Mouse (Mus musculus) gastrocnemius, postnatal 25 days (tissue): Measurements from ENCODE around the gene Olfr1238. TPM values are rescaled to one million over a fixed set of nuclear protein-coding genes. Genes with fewer than 3 reads are reported as not detected.

Experiments
- DNase-seq: peaks from one replicate; pipeline ENCODE4 v3.0.0; 2022
- long read RNA-seq, 2 experiments: library from polyadenylated mRNA; stranded (forward); transcript quantifications; one replicate each; pipeline ENCODE4 v2.0.0; 2021
- total RNA-seq, 2 experiments: library from RNA; stranded (reverse); gene quantifications; 1 replicate in 1 of 2; 2 replicates in 1 of 2; pipeline ENCODE4 v1.2.3; 2021

The Olfr1238 gene
- total RNA-seq: not detected
- long read RNA-seq, experiment 1: 0 reads
- long read RNA-seq, experiment 2: 0 reads

DNA sequence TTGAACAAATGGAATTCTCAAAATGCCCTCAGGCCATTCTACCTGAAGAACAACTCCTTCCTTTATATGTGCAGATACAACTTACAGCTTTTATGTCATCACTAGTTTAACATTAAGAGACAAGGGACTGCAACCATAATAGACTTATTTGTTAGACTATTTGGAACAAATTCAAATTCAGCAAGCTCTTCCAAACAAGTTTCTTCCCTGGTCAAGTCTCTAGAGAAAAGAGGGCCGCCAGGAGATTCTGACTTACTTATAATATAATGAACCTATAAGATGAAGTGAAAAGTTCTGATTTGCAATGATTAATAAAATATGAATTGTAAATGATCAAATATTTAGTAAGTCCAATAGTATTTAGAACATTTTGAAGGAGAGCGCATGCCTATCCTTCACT lies at the start of gene Olfr1238:
Gene Olfr1238, minus strand, starts transcription at position 101 of the 400 bp plus-strand sequence.
- DNase-seq: no peak

- DNase-seq: no peak
These were observed 33.4 kb upstream of the Olfr1238 start, which contains the start of gene Olfr1240 for GRCm38 (mm10) chr2:89442900-89443299. Olfr1240 (minus strand) TSS chr2:89443000.

GRCm38 (mm10) chr2:89420307-89420706 lies 10.8 kb upstream of the Olfr1238 start, which contains the start of gene Olfr1239:
Olfr1239 (minus strand) TSS chr2:89420407.
- DNase-seq: no peak

DNA sequence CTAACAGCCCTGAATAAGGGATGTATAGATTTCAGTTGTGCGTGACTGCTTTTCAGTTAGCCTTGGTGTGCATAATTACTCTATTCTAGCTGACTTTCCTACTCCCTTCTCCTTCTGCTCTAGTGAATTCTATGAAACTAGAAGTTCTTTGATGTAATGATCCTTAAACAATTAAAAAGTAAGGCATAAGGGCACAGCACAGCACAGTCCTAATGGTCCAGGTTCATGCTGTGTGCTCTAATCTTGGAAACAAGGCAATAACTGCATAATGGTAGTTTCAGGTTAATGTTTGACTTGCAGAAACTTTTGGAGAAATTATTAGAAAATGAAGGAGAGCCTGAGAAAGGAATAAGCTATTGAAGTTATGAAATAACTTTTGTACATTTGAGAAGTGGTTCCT lies 5.1 kb upstream of the Olfr1238 start:
- DNase-seq: no peak

DNA sequence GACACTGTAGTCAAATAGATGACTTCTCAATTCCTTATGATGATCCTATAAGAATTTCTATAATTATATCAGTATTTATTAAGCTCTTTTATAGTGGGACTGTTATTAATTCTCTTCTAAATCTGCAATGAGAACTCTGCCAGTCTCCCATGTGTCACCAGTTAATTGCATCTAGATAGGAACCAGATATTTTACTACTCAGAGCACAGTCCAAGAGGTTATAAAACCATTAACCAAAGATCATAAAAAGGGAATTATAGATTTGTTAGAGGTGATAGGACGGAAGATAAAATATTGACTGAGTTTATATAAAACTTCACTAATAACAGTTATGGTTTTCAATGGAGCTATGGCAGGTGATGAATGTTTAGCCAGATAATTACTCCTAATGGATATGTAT lies 8.6 kb downstream of the Olfr1238 start:
- no peak for DNase-seq

- DNase-seq: no peak
These were observed 44.7 kb downstream of the Olfr1238 start, which contains the start of gene Olfr1234 for GRCm38 (mm10) chr2:89364765-89365164. Olfr1234 (minus strand) TSS chr2:89364865.

Other genes starting within 250 kb of the Olfr1238 start
- not detected for gene Olfr1224-ps1, start 245.6 kb downstream of the Olfr1238 start, total RNA-seq
- gene Olfr1225, start 235.0 kb downstream of the Olfr1238 start, total RNA-seq: not detected
- gene Olfr1226, start 209.6 kb downstream of the Olfr1238 start, total RNA-seq: not detected
- gene Olfr1228, start 155.6 kb downstream of the Olfr1238 start, total RNA-seq: not detected
- not detected for gene Olfr1229, start 121.7 kb downstream of the Olfr1238 start, total RNA-seq
- not detected for gene Olfr1230, start 112.4 kb downstream of the Olfr1238 start, total RNA-seq
- not detected for gene Olfr1231, start 102.6 kb downstream of the Olfr1238 start, total RNA-seq
- not detected for gene Olfr1232, start 80.0 kb downstream of the Olfr1238 start, total RNA-seq
- gene Olfr1233, start 67.3 kb downstream of the Olfr1238 start, total RNA-seq: not detected
- not detected for gene Olfr1234, start 44.8 kb downstream of the Olfr1238 start, total RNA-seq
- not detected for gene Olfr1239, start 10.7 kb upstream of the Olfr1238 start, total RNA-seq
- not detected for gene Olfr1240, start 33.3 kb upstream of the Olfr1238 start, total RNA-seq
- gene Olfr1241, start 77.5 kb upstream of the Olfr1238 start, total RNA-seq: not detected
- not detected for gene Olfr1242, start 88.7 kb upstream of the Olfr1238 start, total RNA-seq
- gene Olfr1243, start 121.8 kb upstream of the Olfr1238 start, total RNA-seq: not detected
- not detected for gene Olfr1245, start 168.8 kb upstream of the Olfr1238 start, total RNA-seq
- not detected for gene Olfr1246, start 183.5 kb upstream of the Olfr1238 start, total RNA-seq
- under 1 TPM; 0.05 TPM for gene Olfr1247, start 204.5 kb upstream of the Olfr1238 start, total RNA-seq
- gene Olfr1248, start 208.6 kb upstream of the Olfr1238 start, total RNA-seq: not detected
- gene Olfr1249, start 225.3 kb upstream of the Olfr1238 start, total RNA-seq: not detected